Mouse (Mus musculus): ENCODE data around the gene Olfr704. TPM values are rescaled to one million over a fixed set of nuclear protein-coding genes. Genes with fewer than 3 reads are reported as not detected.
"Not testable (repeated sequence)": the region's sequence is repeated elsewhere in the genome, so short reads cannot be mapped to it uniquely, and the experiment has no call there.

The Olfr704 gene
- not detected for total RNA-seq (2018; cell fraction: chromatin; rRNA removed)
- not detected for total RNA-seq (2018; cell fraction: cytosol; rRNA removed)
- total RNA-seq (2018; cell fraction: nucleus; rRNA removed): not detected
- not detected in 3 replicates for polyA plus RNA-seq (2018)

DNA sequence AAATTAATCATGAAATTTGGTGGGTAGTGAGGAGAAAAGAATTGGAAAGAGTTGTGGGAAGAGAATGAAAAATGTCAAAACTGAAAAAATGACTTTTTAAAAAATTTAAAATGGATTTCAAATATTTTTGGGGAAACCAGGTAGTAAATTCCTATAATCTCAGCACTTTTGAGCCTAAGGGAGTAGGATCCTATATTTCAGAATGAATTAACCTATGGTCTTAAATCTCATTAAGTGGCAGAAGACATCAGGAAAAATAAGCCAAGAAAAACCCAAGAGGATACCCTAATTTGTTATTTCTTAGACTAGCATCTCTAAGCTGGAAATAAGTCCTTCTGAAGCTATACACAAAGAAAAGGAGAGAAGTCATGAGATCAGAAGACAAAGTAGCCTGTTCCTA lies at the start of gene Olfr704:
Gene Olfr704, plus strand, starts transcription at position 301 of the 400 bp plus-strand sequence.
- no peak within 1 kb of the TSS for H3K4me3 ChIP-seq (ENCODE audit: inconsistent target)
- no peaks in the 10 kb centered on the region for H3K79me2 ChIP-seq (ENCODE audit: inconsistent target)
- H3K36me3 ChIP-seq (ENCODE audit: inconsistent target): no peaks in the 10 kb centered on the region
- H3K27ac ChIP-seq: no peak within 1 kb of the TSS

DNA sequence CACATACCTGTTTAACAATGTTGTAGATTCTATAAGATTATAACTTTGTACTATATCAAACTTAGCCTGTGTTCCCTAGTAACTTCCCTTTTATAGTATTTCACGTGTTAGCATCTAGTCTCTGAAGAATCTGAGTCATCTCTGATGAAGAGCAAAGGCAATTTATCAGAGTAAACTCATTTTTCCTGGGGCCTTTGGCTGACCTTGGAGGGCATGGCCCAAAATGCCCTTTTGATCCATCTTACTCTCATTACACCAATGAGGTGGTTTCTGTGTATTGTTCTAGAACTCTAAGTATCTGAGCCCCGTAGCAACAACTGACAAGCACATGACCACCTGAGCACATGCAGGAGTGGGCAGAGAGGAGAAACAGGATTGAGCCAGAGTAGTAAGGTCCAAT lies 49.2 kb upstream of the Olfr704 start, which contains the start of gene Olfr701:
Gene Olfr701, plus strand, starts transcription at position 301 of the 400 bp plus-strand sequence.
- 51% methylated on average over 2 of the region's 2 CpGs for WGBS (ENCODE audit: missing documents)
- no peak within 1 kb of the TSS for H3K4me3 ChIP-seq (ENCODE audit: inconsistent target)
- H3K36me3 ChIP-seq (ENCODE audit: inconsistent target): no peaks in the 10 kb centered on the region
- no peaks in the 10 kb centered on the region for H3K79me2 ChIP-seq (ENCODE audit: inconsistent target)
- H3K27ac ChIP-seq: no peak within 1 kb of the TSS

DNA sequence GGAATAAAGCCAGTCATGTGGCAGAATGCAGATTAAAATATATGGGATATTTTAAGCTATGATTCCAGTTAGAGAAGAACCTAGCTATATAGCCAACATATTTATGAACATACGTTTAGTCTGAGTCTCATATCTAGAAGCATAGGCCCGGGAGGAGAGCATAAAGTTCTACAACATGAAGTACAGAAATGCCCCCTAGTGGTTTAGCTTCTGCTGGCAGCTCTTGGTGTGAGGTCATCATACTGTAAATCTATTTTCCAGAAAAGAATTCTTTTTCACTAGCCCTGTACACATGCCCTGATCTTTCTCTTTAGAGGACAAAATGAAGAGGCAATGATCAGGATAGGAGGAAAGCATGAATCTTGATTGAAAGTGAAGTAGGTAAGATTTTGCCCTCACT lies 47.2 kb upstream of the Olfr704 start:
- Histone ChIP-seq H3K36me3 (ENCODE audit: inconsistent target) (no peaks in the 10 kb centered on the region), H3K79me2 (ENCODE audit: inconsistent target) (no peaks in the 10 kb centered on the region), H3K4me3 (ENCODE audit: inconsistent target) (no peak overlapping the region), H3K27ac (no peak overlapping the region)
- 4% methylated on average over 2 of the region's 2 CpGs for WGBS (ENCODE audit: missing documents)

DNA sequence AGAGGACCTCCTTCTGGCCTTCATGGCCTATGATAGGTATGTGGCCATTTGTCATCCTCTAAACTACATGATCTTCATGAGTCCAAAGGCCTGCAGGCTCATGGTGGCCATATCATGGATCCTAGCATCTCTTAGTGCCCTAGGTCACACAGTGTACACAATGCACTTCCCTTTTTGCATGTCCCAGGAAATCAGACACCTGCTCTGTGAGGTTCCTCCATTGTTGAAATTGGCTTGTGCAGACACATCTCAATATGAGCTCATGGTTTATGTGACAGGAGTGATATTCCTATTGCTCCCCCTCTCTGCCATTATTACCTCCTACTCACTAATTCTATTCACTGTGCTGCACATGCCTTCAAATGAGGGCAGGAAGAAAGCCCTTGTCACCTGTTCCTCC lies 44.6 kb upstream of the Olfr704 start:
- no peak overlapping the region for H3K4me3 ChIP-seq (ENCODE audit: inconsistent target)
- no peaks in the 10 kb centered on the region for H3K79me2 ChIP-seq (ENCODE audit: inconsistent target)
- no peaks in the 10 kb centered on the region for H3K36me3 ChIP-seq (ENCODE audit: inconsistent target)
- no peak overlapping the region for H3K27ac ChIP-seq

DNA sequence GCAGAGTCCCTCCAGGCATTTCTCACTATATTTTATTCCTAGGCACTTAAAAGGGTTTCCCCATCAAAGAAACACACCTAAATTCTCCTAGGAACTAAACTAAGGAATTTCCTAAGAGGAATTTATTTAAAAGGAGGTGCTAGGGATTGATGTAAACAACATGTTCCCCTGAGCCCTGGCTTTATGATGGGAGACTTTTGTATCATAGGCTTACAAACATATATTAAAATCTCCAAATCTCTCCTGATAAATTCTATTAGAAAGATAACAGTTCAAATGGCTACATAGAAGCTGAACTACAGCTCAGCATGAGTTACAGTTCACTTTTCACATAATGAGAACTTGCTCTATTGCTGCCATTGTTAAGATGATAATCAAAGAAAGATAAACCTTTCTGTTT lies 29.2 kb upstream of the Olfr704 start, which contains the start of gene Olfr702:
Gene Olfr702, minus strand, starts transcription at position 101 of the 400 bp plus-strand sequence.
- Histone ChIP-seq H3K27ac (no peak within 1 kb of the TSS), H3K36me3 (ENCODE audit: inconsistent target) (no peaks in the 10 kb centered on the region), H3K4me3 (ENCODE audit: inconsistent target) (no peak within 1 kb of the TSS), H3K79me2 (ENCODE audit: inconsistent target) (no peaks in the 10 kb centered on the region)

DNA sequence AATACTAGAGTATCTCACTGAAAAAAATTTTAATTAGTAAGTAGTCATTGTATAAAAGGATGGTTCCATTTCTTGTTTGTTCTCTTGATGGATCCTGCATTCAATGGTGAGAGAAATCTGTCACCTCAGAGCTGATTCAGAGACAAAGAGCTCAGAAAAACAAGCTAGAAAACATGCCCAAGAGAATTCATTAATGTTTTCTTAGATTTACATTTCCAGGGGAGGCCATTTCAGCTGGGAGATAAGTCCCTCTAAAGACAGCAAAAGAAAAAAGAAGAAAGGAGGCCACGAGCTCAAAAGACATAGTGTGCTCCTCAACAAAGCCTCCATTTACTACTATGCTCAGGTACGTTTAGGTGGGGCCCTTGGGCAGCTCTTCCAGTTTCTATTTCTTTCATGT lies 19.9 kb upstream of the Olfr704 start, which contains the start of gene Olfr703:
Gene Olfr703, plus strand, starts transcription at position 301 of the 400 bp plus-strand sequence.
- 91% methylated on average over 2 of the region's 2 CpGs for WGBS (ENCODE audit: missing documents)
- Histone ChIP-seq H3K79me2 (ENCODE audit: inconsistent target) (no peaks in the 10 kb centered on the region), H3K4me3 (ENCODE audit: inconsistent target) (no peak within 1 kb of the TSS), H3K36me3 (ENCODE audit: inconsistent target) (no peaks in the 10 kb centered on the region), H3K27ac (no peak within 1 kb of the TSS)

DNA sequence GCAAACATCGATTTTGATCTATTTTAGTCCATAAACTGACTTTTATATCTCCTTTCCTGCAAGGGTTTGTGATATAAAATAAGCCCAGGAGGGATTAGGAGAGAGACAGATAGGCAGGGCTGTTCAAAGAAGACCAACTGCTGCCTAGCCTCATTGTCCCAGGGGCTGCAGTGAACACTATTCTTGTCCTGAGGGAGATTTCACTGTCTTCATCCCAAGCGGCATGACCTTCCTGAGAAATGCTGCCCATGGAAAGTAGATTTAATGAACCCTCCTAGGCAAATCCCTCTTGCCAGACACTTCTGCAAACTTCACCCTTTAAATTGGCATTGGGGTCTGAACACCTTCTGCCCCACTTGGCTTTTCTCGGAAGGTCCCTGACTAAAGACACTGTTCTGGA lies 13.8 kb downstream of the Olfr704 start, which contains the start of gene Olfr705:
Gene Olfr705, minus strand, starts transcription at position 101 of the 400 bp plus-strand sequence.
- H3K4me3 ChIP-seq (ENCODE audit: inconsistent target): no peak within 1 kb of the TSS
- H3K79me2 ChIP-seq (ENCODE audit: inconsistent target): no peaks in the 10 kb centered on the region
- H3K36me3 ChIP-seq (ENCODE audit: inconsistent target): no peaks in the 10 kb centered on the region
- 86% methylated on average over 3 of the region's 3 CpGs for WGBS (ENCODE audit: missing documents)
- no peak within 1 kb of the TSS for H3K27ac ChIP-seq

DNA sequence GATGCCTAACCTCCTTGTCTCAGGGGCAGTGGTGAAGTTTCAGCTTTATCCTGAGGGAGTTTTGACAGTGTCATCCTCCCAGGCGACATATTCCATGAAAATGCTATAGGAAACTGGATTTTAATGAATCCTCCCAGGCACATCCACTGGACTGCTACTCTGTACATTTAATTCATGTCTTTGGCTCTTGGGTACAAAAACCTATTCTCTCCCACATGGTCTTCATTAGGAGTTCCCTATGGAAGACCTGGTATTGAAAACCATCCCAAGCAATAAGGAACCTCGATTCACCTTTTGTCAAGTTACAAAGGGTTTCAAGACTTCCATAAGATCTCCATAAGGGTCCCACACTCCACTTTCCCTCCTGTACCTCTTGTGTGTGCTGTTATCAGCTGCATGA lies 25.1 kb downstream of the Olfr704 start, which contains the start of gene Olfr706:
Gene Olfr706, minus strand, starts transcription at position 101 of the 400 bp plus-strand sequence.
- Histone ChIP-seq H3K4me3 (ENCODE audit: inconsistent target) (no peak within 1 kb of the TSS), H3K36me3 (ENCODE audit: inconsistent target) (no peaks in the 10 kb centered on the region), H3K79me2 (ENCODE audit: inconsistent target) (no peaks in the 10 kb centered on the region), H3K27ac (no peak within 1 kb of the TSS)
- WGBS (ENCODE audit: missing documents): 96% methylated on average over 2 of the region's 2 CpGs

DNA sequence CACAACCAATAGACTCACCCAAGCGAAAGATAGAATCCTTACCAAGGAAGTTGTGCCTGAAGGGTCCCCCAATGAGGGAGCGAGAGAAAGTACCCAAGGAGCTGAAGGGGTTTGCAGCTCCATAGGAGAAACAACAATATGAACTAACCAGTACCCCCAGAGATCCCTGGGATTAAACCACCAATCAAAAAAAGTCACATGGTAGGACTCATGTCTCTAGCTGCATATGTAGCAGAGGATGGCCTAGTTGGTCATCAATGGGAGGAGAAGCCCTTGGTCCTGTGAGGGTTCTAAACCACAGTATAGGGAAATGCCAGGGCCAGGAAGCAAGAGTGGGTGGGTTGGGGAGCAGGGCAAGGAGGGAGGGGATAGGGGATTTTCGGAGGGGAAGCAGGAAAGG lies 38.2 kb downstream of the Olfr704 start, which contains the start of gene Olfr707:
Gene Olfr707, minus strand, starts transcription at position 101 of the 400 bp plus-strand sequence.
- H3K79me2 ChIP-seq (ENCODE audit: inconsistent target); H3K4me3 ChIP-seq (ENCODE audit: inconsistent target); H3K27ac ChIP-seq; H3K36me3 ChIP-seq (ENCODE audit: inconsistent target): not testable (repeated sequence)
- WGBS (ENCODE audit: missing documents): 91% methylated on average over 3 of the region's 3 CpGs

DNA sequence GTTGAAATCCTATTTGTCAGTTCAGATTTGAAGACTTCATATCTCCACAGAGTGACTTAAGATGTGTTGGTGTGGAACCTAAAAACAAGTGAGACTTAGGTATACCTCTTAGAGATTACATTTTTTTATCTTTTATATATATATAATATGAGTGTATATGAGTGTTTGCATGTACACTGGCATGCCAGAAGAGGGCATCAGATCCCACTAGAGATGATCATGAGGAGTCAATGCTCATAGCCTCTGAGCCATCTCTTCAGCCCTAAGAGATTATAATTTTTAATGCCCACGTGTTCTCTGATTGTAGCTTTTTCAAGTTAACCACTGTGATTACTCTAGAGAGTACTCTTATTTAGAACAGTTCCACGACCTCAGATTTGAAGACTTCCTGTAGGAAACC lies 44.7 kb downstream of the Olfr704 start, which contains the start of gene Olfr1532-ps1:
Gene Olfr1532-ps1, plus strand, starts transcription at position 326 of the 400 bp plus-strand sequence.
- H3K36me3 ChIP-seq (ENCODE audit: inconsistent target): no peaks in the 10 kb centered on the region
- no peak within 1 kb of the TSS for H3K4me3 ChIP-seq (ENCODE audit: inconsistent target)
- H3K27ac ChIP-seq: no peak within 1 kb of the TSS
- H3K79me2 ChIP-seq (ENCODE audit: inconsistent target): no peaks in the 10 kb centered on the region
- 60% methylated on average over 2 of the region's 2 CpGs for WGBS (ENCODE audit: missing documents)

Other genes starting within 250 kb of the Olfr704 start
- gene Olfr693, start 182.6 kb upstream of the Olfr704 start, polyA plus RNA-seq (2018): not detected in 3 replicates
- not detected in 3 replicates for gene Olfr694, start 171.4 kb upstream of the Olfr704 start, polyA plus RNA-seq (2018)
- not detected in 3 replicates for gene Olfr695, start 146.8 kb upstream of the Olfr704 start, polyA plus RNA-seq (2018)
- not detected in 3 replicates for gene Olfr697, start 120.7 kb upstream of the Olfr704 start, polyA plus RNA-seq (2018)
- gene Olfr698, start 107.8 kb upstream of the Olfr704 start, polyA plus RNA-seq (2018): not detected in 3 replicates
- gene Olfr699, start 70.0 kb upstream of the Olfr704 start, polyA plus RNA-seq (2018): not detected in 3 replicates
- gene Olfr700, start 54.4 kb upstream of the Olfr704 start, polyA plus RNA-seq (2018): not detected in 3 replicates
- gene Olfr701, start 49.1 kb upstream of the Olfr704 start, polyA plus RNA-seq (2018): not detected in 3 replicates
- not detected in 3 replicates for gene Olfr702, start 29.3 kb upstream of the Olfr704 start, polyA plus RNA-seq (2018)
- gene Olfr703, start 19.8 kb upstream of the Olfr704 start, polyA plus RNA-seq (2018): not detected in 3 replicates
- gene Olfr705, start 13.7 kb downstream of the Olfr704 start, polyA plus RNA-seq (2018): not detected in 3 replicates
- not detected in 3 replicates for gene Olfr706, start 25.0 kb downstream of the Olfr704 start, polyA plus RNA-seq (2018)
- gene Olfr707, start 38.1 kb downstream of the Olfr704 start, polyA plus RNA-seq (2018): not detected in 3 replicates
- not detected in 3 replicates for gene Olfr1532-ps1, start 44.8 kb downstream of the Olfr704 start, polyA plus RNA-seq (2018)
- not detected in 3 replicates for gene Olfr709-ps1, start 69.0 kb downstream of the Olfr704 start, polyA plus RNA-seq (2018)
- not detected in 3 replicates for gene Olfr710, start 85.1 kb downstream of the Olfr704 start, polyA plus RNA-seq (2018)
- not detected in 3 replicates for gene Olfr6, start 100.8 kb downstream of the Olfr704 start, polyA plus RNA-seq (2018)
- gene Olfr711, start 112.3 kb downstream of the Olfr704 start, polyA plus RNA-seq (2018): not detected in 3 replicates
- not detected in 3 replicates for gene Olfr2, start 142.9 kb downstream of the Olfr704 start, polyA plus RNA-seq (2018)
- gene Olfr713, start 168.0 kb downstream of the Olfr704 start, polyA plus RNA-seq (2018): not detected in 3 replicates
- not detected in 3 replicates for gene Olfr714, start 207.8 kb downstream of the Olfr704 start, polyA plus RNA-seq (2018)
- not detected in 3 replicates for gene Olfr17, start 230.0 kb downstream of the Olfr704 start, polyA plus RNA-seq (2018)
- not detected in 3 replicates for gene Olfr715b, start 247.2 kb downstream of the Olfr704 start, polyA plus RNA-seq (2018)